Mouse (Mus musculus) urinary bladder, postnatal 36 days (tissue): ENCODE data around the gene Ascl4.
A peak's percentile ranks its signal among the peaks of the same experiment; 100 is the strongest.

Source experiments
- DNase-seq, 2 experiments: peaks; one replicate each; pipeline ENCODE4 v3.0.0; 2022; ENCODE audit warnings: low spot score in 2 of 2, mixed read lengths in 1 of 2

The Ascl4 gene

DNA sequence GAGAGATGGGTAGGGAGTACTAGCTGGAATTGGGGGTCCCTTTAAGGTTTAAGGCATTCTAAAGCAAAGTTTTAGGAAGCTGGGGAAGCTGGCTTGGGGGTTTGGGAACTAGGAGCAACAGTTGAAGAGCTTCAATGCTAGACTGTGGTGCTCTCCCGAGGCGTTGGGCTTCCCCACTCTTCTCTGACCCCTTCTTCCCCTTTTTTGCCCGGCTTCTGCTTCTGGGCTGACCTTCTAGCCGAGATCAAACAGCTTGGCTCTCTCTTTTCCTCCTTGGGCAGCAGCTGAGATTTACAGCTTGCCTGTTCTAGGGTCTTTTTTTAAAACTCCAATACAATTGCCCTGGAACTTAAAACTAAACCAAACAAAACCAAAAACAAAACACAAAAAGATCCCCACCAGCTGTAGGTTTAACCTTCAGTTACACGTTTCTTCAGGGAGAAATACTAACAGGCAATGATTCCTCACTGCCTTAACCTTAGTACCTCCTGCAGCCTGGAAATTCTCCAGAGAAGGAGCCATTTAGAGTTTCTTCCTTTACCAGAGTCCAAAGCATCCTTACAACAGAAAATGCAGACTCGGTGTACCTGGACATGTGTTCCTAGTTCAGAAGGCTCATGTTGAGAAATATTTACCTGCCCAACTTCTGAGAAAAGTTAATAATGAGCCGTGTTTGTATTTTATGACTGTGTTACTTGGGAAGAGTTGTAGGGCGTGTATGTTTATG lies 42.6 kb downstream of the Ascl4 start:
- no peak for DNase-seq

DNA sequence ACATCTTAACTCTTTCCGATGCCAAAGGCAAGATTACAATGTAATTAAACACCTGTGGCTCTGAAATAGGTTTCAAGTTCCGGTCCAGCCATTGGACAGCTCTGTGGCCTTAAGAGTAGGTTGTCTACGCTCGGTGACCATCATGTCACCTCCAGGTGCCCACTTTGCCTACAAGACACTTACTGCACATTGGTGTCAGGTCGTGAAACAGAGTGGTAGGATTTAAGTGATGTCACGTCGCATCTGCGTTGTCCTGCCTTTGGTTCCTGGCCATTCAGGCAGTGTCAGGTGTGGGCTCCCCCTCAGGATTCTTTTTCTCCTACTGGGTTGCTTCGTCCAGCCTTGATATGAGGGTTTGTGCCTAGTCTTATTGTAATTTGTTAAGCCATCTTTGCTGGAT lies 44.3 kb downstream of the Ascl4 start:
- no peak for DNase-seq

GRCm38 (mm10) chr10:85972915-85973314 lies 45.4 kb downstream of the Ascl4 start:
- no peak for DNase-seq

DNA sequence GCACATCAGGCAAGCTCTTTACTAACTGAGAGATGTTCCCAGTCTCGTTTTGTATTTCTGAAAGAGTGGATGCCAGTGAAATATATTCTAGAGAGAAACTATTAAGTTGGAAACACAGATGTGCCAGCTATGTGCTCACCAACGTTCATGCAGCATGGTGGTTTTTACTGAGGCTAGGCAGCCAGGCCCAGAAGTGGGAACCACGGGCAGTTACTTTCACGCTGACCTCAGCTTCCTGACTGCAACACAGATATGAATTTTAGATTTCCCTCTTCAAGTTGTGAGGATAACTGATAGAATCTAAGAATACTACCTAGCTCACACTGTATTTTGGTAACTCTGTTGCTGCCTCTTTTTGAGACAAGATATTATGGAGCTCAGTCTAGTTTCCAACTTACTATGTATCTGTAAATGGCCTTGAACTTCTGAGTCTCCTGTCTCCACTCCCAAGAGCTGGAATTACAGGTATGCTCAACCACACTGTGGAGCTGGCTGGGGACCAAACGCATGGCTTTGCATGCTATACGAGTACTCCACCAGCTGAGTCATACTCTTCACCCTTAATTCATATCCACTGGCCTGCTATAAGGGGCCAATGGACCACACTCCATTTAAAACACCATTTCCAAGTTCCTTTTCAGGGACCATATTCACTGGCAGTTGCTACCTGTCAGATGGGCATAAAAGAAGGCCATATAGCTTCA lies 62.1 kb downstream of the Ascl4 start:
- DNase-seq = no peak

DNA sequence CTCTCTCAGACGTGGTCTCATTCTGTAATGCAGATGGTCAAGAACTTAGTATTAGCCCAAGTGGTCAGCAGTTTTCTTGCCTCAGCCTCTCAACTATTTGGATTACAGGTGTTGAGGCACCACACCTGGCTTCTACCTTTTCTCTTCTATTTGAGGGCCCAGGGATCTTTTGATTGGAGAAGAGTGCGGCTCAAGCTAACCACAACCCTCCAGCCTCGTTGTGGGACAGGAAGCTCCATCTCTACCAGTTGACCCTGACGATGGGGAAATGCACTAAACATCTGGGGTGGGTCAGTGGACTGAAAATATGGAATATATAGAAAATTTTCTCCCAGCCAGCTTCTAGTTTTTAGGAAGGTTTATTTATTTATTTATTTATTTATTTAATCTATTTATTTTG lies 64.9 kb downstream of the Ascl4 start:
- no peak for DNase-seq

GRCm38 (mm10) chr10:85993836-85994235 lies 66.4 kb downstream of the Ascl4 start:
- no peak for DNase-seq

DNA sequence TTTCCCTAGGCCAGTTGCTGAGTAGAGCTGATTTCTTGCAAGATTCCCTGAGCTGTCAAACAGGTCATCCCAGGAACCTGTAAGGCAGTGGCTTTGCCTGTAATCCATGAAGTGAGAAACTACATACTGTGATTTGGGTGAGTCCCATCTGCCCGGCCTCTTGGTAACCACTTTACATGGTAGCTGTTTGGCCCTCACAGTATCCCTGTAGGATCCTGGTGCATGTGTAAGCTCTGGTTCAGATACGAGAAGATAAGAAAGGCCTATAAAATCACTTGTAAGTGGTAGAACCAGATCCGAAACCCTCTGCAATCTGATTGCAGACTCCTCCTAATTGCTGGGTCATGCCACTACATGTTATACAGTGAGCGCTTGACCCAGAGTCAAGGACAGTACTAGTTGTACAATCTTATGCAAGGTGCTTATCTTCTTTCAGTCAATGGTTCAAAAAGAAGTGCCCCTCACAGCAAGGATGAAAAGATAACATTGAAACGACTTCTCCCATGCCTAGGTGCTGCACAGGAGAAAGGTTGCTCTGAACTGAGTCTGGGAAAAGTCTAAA lies 67.1 kb downstream of the Ascl4 start:
- peak in 1 of 2 experiments; percentile 11 for DNase-seq
